Mouse (Mus musculus) spleen, adult 12 weeks (tissue): Measurements from ENCODE around the gene Rufy2.
"Not testable (repeated sequence)": the region's sequence is repeated elsewhere in the genome, so short reads cannot be mapped to it uniquely, and the experiment has no call there.

ENCODE experiments used
- DNase-seq: peaks from one replicate; pipeline ENCODE4 v3.0.0; 2022; ENCODE audit warnings: low spot score

Rufy2 gene

DNA sequence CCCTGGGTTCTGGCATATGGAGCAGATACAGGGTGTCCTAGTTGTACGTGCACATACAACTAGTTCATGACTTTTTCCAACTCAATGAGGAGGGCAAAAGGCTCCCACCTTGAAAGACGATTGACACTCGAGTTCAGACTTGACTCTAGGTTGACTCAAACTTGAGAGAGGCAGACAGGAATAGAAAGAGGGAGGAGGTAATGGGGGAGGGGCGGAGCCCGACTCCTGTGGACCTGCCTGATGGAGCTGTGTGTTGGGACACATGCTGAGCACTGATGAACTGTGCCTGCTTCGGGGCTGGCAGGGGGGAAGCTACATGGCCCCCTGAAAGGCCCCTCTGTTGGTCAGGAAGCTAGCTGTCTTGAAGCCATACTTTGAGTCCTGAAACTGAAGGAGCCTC, 73.0 kb downstream of the Rufy2 start:
- DNase-seq, result no peak

GRCm38 (mm10) chr10:63054071-63054470, 74.0 kb downstream of the Rufy2 start:
- DNase-seq, result not testable (repeated sequence)

- DNase-seq, result no peak
Observed at GRCm38 (mm10) chr10:63054586-63054985, 74.6 kb downstream of the Rufy2 start.

DNA sequence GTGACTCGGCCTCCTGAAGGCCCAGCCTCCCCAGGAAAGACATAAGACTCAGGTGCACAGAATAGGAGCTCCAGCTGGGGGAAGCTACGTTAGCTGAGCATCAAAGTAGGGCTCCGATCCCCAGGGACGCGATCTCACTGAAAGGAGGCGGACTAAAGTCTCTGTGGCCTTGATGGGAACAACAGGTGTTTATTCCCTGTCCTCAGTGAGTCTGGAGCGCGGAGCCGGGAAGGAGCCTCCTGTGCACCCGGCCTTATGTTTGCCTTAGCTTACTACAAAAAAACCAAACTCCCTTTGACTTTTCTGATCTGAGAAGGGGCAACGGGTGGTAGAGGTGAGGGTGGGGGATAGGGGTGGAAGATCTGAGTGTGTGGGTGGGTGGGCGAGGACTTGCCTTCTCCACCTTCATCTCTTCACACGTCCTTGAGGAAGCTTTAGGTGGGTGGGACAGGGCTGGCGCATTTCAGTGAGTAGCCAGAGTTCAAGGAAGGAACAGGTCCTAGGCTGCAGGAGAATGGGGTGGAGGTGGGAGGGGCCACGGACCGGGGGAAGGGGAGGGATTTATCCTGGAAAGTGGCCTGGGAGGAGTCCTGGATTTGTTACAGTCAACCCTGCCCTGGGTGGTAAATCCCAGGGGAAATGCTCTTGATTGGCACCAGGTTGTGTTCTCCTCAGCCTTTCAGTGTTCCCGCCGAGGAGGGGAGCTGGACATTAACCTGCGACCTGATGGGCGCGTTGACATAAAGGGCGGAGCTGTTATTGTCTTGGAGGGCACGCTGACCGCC, 77.1 kb downstream of the Rufy2 start:
- DNase-seq, result no peak

GRCm38 (mm10) chr10:63059862-63060261, 79.8 kb downstream of the Rufy2 start, which contains the start of gene Pbld1:
TSS of gene Pbld1 (plus strand) at chr10:63060162.
- no peak for DNase-seq

DNA sequence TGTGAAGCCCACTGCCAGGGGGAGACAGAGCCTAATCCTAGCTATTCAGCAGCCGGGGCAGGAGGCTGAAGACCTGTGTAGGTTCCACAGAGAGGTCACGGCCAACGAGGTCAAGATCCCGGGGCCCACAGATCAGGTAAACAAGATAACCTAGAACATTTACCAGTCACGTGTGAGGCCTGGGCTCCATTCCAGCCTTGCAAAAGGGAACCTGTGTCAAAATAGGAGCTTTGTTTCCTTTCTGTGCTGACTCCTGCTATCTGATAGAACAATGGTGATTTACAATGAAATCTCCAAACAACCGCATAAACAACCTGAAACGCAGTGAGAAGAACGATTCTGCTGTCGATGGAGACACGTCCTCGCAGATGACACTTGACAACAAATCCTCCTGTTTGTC, 80.4 kb downstream of the Rufy2 start:
- no peak for DNase-seq

GRCm38 (mm10) chr10:63061266-63061665, 81.2 kb downstream of the Rufy2 start:
- no peak for DNase-seq

GRCm38 (mm10) chr10:63062696-63063095, 82.7 kb downstream of the Rufy2 start:
- no peak for DNase-seq

- no peak for DNase-seq
Observed at GRCm38 (mm10) chr10:63063365-63063764, 83.3 kb downstream of the Rufy2 start.

- DNase-seq, result no peak
Observed at GRCm38 (mm10) chr10:63064516-63064915, 84.5 kb downstream of the Rufy2 start.

DNA sequence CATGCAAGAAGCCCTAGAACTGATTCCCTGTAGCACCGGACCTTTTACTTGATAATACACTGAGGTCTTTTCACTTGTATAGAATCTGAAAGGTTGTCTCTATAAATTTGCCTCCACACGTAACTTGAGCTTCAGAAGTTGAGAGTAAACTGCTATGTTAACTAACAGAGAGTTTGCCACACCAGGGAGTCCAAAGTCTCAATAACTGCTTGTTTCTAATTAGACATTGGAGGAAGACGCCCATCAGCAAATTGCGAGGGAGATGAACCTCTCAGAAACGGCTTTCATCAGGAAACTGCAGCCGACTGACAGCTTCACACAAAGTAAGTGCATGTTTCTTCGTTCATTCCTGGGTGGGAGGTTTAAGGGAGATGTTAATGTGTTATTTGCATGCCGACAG, 85.5 kb downstream of the Rufy2 start:
- DNase-seq, result no peak

GRCm38 (mm10) chr10:63065988-63066387, 86.0 kb downstream of the Rufy2 start:
- DNase-seq, result peak; percentile 52
